13 mouse cellular contexts compared by ENCODE assay signal in genomic region chr13:15577133-15577917, GRCm38 (mm10).
A peak's percentile ranks its signal among the peaks of the same experiment; 100 is the strongest.
DNase-seq lines count a peak whose midpoint lies in the region; ATAC-seq lines count a peak whose summit lies in the region.
"Had no signal": no experiment of that assay in that cellular context is flagged by ENCODE, and none has a peak within 500 bp of the region (broad histone marks: within the 10 kb centered on the region; RNA-seq: fewer than 3 reads in every experiment).

No protein-coding gene starts in this region.

- no peak overlapping the region for H3K4me2 ChIP-seq in forebrain, embryonic 12.5 days
- H3K4me2 ChIP-seq in forebrain, embryonic 13.5 days = no peak overlapping the region
- no peak overlapping the region for H3K4me2 ChIP-seq in lung, embryonic 15.5 days
- H3K4me2 ChIP-seq in embryonic facial prominence, embryonic 14.5 days (ENCODE audit: low read depth, low read length) = no peak overlapping the region
- H3K4me2 ChIP-seq in midbrain, embryonic 13.5 days (replicated peaks) = no peak overlapping the region

- WGBS in forebrain, embryonic 12.5 days = 56% methylated on average over 8 of the region's 8 CpGs
- 52% methylated on average over 8 of the region's 8 CpGs for WGBS in forebrain, embryonic 13.5 days
- 46% methylated on average over 8 of the region's 8 CpGs for WGBS in lung, embryonic 15.5 days
- 33% methylated on average over 8 of the region's 8 CpGs for WGBS in embryonic facial prominence, embryonic 14.5 days
- WGBS in midbrain, embryonic 13.5 days = 55% methylated on average over 8 of the region's 8 CpGs

- ATAC-seq in forebrain, embryonic 12.5 days (ENCODE audit: low FRiP score) = no peak
- no peak for ATAC-seq in forebrain, embryonic 13.5 days
- ATAC-seq in lung, embryonic 15.5 days (ENCODE audit: borderline replicate concordance, extremely low read depth, low FRiP score, low TSS enrichment) = peak; percentile 75; the same call in 1 of the 2 replicates
- ATAC-seq in embryonic facial prominence, embryonic 14.5 days (ENCODE audit: low read depth) = peak; percentile 79
- no peak for ATAC-seq in midbrain, embryonic 13.5 days
- ATAC-seq in megakaryocyte progenitor cell, adult 5-6 weeks (replicated peaks; ENCODE audit: poor library complexity) = no peak

- H3K4me3 ChIP-seq in forebrain, embryonic 12.5 days (replicated peaks) = no peak overlapping the region
- no peak overlapping the region for H3K4me3 ChIP-seq in forebrain, embryonic 13.5 days
- H3K4me3 ChIP-seq in lung, embryonic 15.5 days = no peak overlapping the region
- no peak overlapping the region for H3K4me3 ChIP-seq in embryonic facial prominence, embryonic 14.5 days (ENCODE audit: low read depth, low read length)
- no peak overlapping the region for H3K4me3 ChIP-seq in midbrain, embryonic 13.5 days (replicated peaks)
- H3K4me3 ChIP-seq: myocyte had no signal

- DNase-seq in lung, postnatal 25 days (ENCODE audit: low spot score) = no peak
- peak; percentile 83 for DNase-seq in embryonic facial prominence, embryonic 14.5 days (ENCODE audit: low spot score)
- DNase-seq in layer of hippocampus, postnatal 10 days (ENCODE audit: low spot score in 2 of 2) = no peak
- DNase-seq: adrenal gland, postnatal 36 days; cerebellum, adult 11 months; kidney, postnatal 25 days; lung, adult 18-20 months had no signal

- 0 out of 2 replicates have a peak overlapping the region, but pooled peaks have one; percentile 2 for H3K27ac ChIP-seq in forebrain, embryonic 12.5 days
- no peak overlapping the region for H3K27ac ChIP-seq in forebrain, embryonic 13.5 days
- 0 out of 2 replicates have a peak overlapping the region, but pooled peaks have one; percentile 12 for H3K27ac ChIP-seq in lung, embryonic 15.5 days
- peak overlapping the region; percentile 59 for H3K27ac ChIP-seq in embryonic facial prominence, embryonic 14.5 days (replicated peaks; ENCODE audit: low read depth, low read length)
- peak overlapping the region; percentile 69 for H3K27ac ChIP-seq in midbrain, embryonic 13.5 days

- peaks cover 13% of the 10 kb centered on the region for H3K4me1 ChIP-seq in forebrain, embryonic 12.5 days
- peaks cover 22% of the 10 kb centered on the region; the same call in 1 of the 2 replicates for H3K4me1 ChIP-seq in forebrain, embryonic 13.5 days
- no peaks in the 10 kb centered on the region for H3K4me1 ChIP-seq in lung, embryonic 15.5 days
- peaks cover 18% of the 10 kb centered on the region for H3K4me1 ChIP-seq in embryonic facial prominence, embryonic 14.5 days (ENCODE audit: control insufficient read depth, insufficient read depth, low read length)
- peaks cover 25% of the 10 kb centered on the region for H3K4me1 ChIP-seq in midbrain, embryonic 13.5 days (replicated peaks)

- H3K36me3 ChIP-seq in forebrain, embryonic 12.5 days (replicated peaks) = no peaks in the 10 kb centered on the region
- no peaks in the 10 kb centered on the region for H3K36me3 ChIP-seq in forebrain, embryonic 13.5 days (ENCODE audit: poor library complexity, severe bottlenecking)
- no peaks in the 10 kb centered on the region for H3K36me3 ChIP-seq in lung, embryonic 15.5 days
- H3K36me3 ChIP-seq in embryonic facial prominence, embryonic 14.5 days (ENCODE audit: control insufficient read depth, insufficient read depth, low read length) = no peaks in the 10 kb centered on the region
- H3K36me3 ChIP-seq in midbrain, embryonic 13.5 days = no peaks in the 10 kb centered on the region

- H3K9ac ChIP-seq in forebrain, embryonic 12.5 days = no peak overlapping the region
- no peak overlapping the region; the same call in 1 of the 2 replicates for H3K9ac ChIP-seq in forebrain, embryonic 13.5 days
- no peak overlapping the region for H3K9ac ChIP-seq in lung, embryonic 15.5 days
- H3K9ac ChIP-seq in embryonic facial prominence, embryonic 14.5 days (ENCODE audit: low read depth, low read length) = no peak overlapping the region
- no peak overlapping the region for H3K9ac ChIP-seq in midbrain, embryonic 13.5 days (replicated peaks)

- H3K9me3 ChIP-seq in forebrain, embryonic 12.5 days = no peaks in the 10 kb centered on the region
- no peaks in the 10 kb centered on the region for H3K9me3 ChIP-seq in forebrain, embryonic 13.5 days (replicated peaks)
- no peaks in the 10 kb centered on the region for H3K9me3 ChIP-seq in lung, embryonic 15.5 days
- H3K9me3 ChIP-seq in embryonic facial prominence, embryonic 14.5 days (ENCODE audit: control insufficient read depth, low read length) = no peaks in the 10 kb centered on the region
- no peaks in the 10 kb centered on the region for H3K9me3 ChIP-seq in midbrain, embryonic 13.5 days

- no peaks in the 10 kb centered on the region for H3K27me3 ChIP-seq in forebrain, embryonic 12.5 days
- no peaks in the 10 kb centered on the region for H3K27me3 ChIP-seq in forebrain, embryonic 13.5 days
- no peaks in the 10 kb centered on the region for H3K27me3 ChIP-seq in lung, embryonic 15.5 days
- H3K27me3 ChIP-seq in embryonic facial prominence, embryonic 14.5 days (replicated peaks; ENCODE audit: control insufficient read depth, insufficient read depth, low read length) = no peaks in the 10 kb centered on the region
- no peaks in the 10 kb centered on the region for H3K27me3 ChIP-seq in midbrain, embryonic 13.5 days

Comparison
In these comparisons a context has a peak if more than half of its experiments do, and no peak if none do; other contexts are left out.
1. ATAC-seq: peak in lung, embryonic 15.5 days (single experiment) and embryonic facial prominence, embryonic 14.5 days (single experiment); none in forebrain, embryonic 12.5 days (single experiment), forebrain, embryonic 13.5 days (single experiment), midbrain, embryonic 13.5 days (single experiment) and megakaryocyte progenitor cell, adult 5-6 weeks (single experiment).